Mouse (Mus musculus) kidney, adult 2 months (tissue): ENCODE measurements around the gene Ddx18. TPM values are rescaled to one million over a fixed set of nuclear protein-coding genes. Genes with fewer than 3 reads are reported as not detected.

Source experiments
- DNase-seq: peaks from one replicate; pipeline ENCODE4 v3.0.0; 2021
- H3K27ac ChIP-seq: fragments of 200-500 bp; 2 replicates; pipeline ENCODE4 v1.5.1; 2012; ENCODE audit warnings: low read depth, low read length, control low read depth, inconsistent platforms; ENCODE audit not compliant: insufficient read depth
- H3K27me3 ChIP-seq: fragments of 200-500 bp; replicated peaks from 2 replicates; pipeline ENCODE4 v1.6.1; 2012; ENCODE audit warnings: mild to moderate bottlenecking, moderate library complexity, low read length, inconsistent platforms; ENCODE audit not compliant: control insufficient read depth, insufficient read depth
- H3K36me3 ChIP-seq: fragments of 200-500 bp; 2 replicates; pipeline ENCODE4 v1.6.1; 2012; ENCODE audit warnings: mild to moderate bottlenecking, moderate library complexity, low read length, inconsistent platforms; ENCODE audit not compliant: control insufficient read depth, insufficient read depth
- H3K4me1 ChIP-seq: fragments of 200-500 bp; 2 replicates; pipeline ENCODE4 v1.6.1; 2011; ENCODE audit warnings: low read length; ENCODE audit not compliant: control insufficient read depth, insufficient read depth
- H3K4me3 ChIP-seq: fragments of 200-500 bp; 2 replicates; pipeline ENCODE4 v1.5.1; 2011; ENCODE audit warnings: mild to moderate bottlenecking, low read depth, low read length, control low read depth; ENCODE audit not compliant: insufficient read depth
- CTCF ChIP-seq: fragments of 200-500 bp; conservative IDR thresholded peaks from 2 replicates; pipeline ENCODE4 v1.5.1; 2011; ENCODE audit warnings: low read depth, mild to moderate bottlenecking, control low read depth, low read length, moderate library complexity, mixed read lengths; ENCODE audit not compliant: insufficient read depth, insufficient read length
- POLR2A ChIP-seq: fragments of 200-500 bp; IDR thresholded peaks from one replicate; pipeline ENCODE4 v1.6.1; 2011; ENCODE audit warnings: low read depth, low read length, control low read depth
- WGBS: fragments of 180-500 bp; shearing (Covaris S2); methylation state at CpG from one replicate; pipeline ENCODE4 v1.1.7; 2018; 5-methylcytosine and 5-hydroxymethylcytosine counted together
- polyA plus RNA-seq: library from polyadenylated mRNA; depleted of rRNA; stranded (reverse); fragments of >200 nt; gene quantifications from 2 replicates; pipeline ENCODE4 v1.2.3, GENCODE M21; 2012; rRNA removed

Ddx18 gene
- polyA plus RNA-seq, 1 experiment: 42.4 TPM

DNA sequence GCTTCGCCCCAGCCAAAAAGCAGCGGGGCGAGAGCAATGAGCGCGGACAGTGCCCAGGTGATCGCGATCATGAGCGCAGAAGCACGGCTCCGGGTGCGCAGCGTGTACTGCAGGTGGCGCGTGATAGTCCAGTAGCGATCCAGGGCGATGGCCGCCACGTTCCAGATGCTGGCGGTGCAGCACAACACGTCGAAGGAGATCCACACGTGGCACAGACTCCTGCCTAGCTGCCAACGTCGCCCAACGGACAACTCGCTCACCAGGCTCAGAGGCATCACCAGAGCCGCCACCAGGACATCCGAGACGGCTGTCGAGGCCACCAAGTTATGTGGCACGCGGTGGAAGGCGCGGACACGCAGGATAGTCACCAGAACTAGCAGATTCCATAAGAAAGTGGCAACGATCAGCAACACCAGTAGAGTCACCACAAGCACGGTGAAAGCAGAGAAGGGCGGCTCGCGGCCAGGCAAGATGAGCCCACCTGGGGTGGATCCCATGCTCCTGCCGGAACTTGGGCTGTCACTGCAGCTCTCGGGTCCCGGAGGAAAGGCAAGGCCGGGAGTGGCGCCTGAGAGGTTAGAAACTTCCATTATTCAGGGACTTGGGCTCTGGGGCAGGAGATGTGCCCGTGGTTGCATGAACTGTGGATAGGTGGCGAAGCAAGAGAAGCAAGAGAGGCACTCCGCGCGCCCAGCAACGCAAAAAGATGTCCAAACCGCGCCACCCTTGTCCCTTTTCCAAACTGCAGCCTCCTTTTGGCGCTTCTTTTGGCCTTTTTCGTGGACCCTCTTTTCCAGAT is 40.0 kb downstream of the Ddx18 start:
- Histone ChIP-seq H3K4me1 (no peaks in the 10 kb centered on the region), H3K4me3 (no peak overlapping the region), H3K36me3 (no peaks in the 10 kb centered on the region), H3K27ac (no peak overlapping the region), H3K27me3 (no peaks in the 10 kb centered on the region)
- no peak for DNase-seq
- WGBS: 10% methylated on average over 55 of the region's 55 CpGs
- no peak for TF ChIP-seq CTCF
- TF ChIP-seq POLR2A: no peak

DNA sequence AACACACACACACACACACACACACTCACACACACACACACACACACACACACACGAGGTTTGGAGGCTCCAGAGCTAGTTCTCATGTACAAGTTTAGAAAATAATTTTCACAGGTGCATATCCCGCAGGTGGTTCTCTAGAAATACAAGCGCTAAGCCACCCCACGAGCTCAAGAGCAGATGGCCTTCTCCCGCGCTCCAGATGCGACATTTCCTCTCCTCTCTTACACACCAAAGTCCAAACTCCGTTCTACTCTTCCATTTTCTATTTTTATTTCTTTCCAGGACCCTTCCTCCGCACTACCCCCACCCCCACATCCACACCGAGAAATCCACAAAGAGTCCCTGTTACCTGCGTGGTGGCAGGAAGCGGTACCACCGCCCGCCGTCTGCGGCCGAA is 40.7 kb downstream of the Ddx18 start:
- Histone ChIP-seq H3K4me1 (no peaks in the 10 kb centered on the region), H3K27ac (no peak overlapping the region), H3K4me3 (no peak overlapping the region), H3K27me3 (no peaks in the 10 kb centered on the region), H3K36me3 (no peaks in the 10 kb centered on the region)
- 42% methylated on average over 17 of the region's 17 CpGs for WGBS
- no peak for TF ChIP-seq CTCF
- no peak for TF ChIP-seq POLR2A
- DNase-seq: no peak

DNA sequence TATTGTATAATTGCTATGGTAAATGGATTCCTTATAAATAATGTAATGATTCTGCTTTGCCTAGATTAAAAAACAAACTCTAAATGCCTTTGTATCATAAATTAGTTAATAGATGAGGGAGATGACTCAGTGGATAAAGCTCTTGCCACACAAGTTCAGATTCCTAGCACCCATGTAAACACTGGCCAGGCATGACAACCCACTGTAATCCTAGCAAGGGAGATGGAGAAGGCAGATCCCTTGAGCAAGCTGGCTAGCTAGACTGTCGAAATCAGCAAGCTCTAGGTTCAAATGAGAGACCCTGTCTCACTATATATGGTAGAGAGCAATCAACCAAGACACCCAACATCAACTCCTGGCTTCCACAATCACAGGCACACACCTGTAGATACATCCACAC is 49.2 kb downstream of the Ddx18 start:
- H3K36me3 ChIP-seq: no peaks in the 10 kb centered on the region
- H3K27me3 ChIP-seq: no peaks in the 10 kb centered on the region; the same call in 1 of the 2 replicates
- TF ChIP-seq POLR2A: no peak
- no peak for TF ChIP-seq CTCF
- H3K27ac ChIP-seq: no peak overlapping the region
- no peaks in the 10 kb centered on the region for H3K4me1 ChIP-seq
- WGBS: 68% methylated on average over 1 of the region's 1 CpGs
- H3K4me3 ChIP-seq: no peak overlapping the region
- no peak for DNase-seq

DNA sequence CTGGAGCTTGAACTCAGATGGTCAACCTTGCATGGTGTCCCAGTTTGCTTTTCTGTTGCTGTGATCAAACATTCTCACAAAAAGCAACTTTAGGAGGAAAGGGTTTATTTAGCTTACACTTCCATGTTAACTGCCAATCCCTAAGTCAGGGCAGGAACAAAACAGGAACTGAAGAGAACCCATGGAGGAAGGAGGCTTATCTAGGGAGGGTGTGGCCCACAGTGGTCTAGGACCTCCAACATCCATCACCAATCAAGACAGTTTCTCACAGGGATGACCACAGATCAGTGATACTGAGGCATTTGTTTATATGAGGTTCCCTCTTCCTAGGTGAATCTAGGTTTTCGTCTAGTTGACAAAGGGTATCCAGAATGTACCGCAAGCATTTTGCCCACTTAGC is 55.8 kb downstream of the Ddx18 start:
- H3K4me1 ChIP-seq: no peaks in the 10 kb centered on the region
- no peak overlapping the region for H3K27ac ChIP-seq
- no peak overlapping the region for H3K4me3 ChIP-seq
- no peaks in the 10 kb centered on the region for H3K27me3 ChIP-seq
- no peak for DNase-seq
- no peaks in the 10 kb centered on the region for H3K36me3 ChIP-seq
- TF ChIP-seq POLR2A (no peak), CTCF (no peak)
- WGBS: 95% methylated on average over 2 of the region's 2 CpGs

DNA sequence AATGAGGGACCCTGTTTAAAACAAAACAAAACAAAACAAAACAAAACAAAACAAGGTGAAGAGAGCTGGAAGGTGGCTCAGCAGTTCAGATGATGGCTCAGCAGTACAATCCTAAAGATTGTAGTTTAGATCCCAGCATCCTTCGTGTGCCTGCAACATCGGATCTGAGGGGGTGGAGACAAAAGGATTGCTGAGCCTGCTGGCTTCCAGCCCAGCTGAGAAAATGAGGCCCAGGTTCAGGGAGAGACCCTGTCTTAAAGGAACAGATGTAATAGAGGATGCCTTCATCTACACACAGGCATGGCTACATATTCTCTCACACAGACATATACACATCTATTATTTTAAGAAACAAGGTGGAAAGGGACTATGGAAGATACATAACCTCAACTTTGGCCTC is 56.6 kb downstream of the Ddx18 start:
- TF ChIP-seq POLR2A (no peak), CTCF (no peak)
- Histone ChIP-seq H3K27me3 (no peaks in the 10 kb centered on the region), H3K4me3 (no peak overlapping the region), H3K4me1 (no peaks in the 10 kb centered on the region), H3K36me3 (no peaks in the 10 kb centered on the region), H3K27ac (no peak overlapping the region)
- 27% methylated on average over 2 of the region's 2 CpGs for WGBS
- no peak for DNase-seq

DNA sequence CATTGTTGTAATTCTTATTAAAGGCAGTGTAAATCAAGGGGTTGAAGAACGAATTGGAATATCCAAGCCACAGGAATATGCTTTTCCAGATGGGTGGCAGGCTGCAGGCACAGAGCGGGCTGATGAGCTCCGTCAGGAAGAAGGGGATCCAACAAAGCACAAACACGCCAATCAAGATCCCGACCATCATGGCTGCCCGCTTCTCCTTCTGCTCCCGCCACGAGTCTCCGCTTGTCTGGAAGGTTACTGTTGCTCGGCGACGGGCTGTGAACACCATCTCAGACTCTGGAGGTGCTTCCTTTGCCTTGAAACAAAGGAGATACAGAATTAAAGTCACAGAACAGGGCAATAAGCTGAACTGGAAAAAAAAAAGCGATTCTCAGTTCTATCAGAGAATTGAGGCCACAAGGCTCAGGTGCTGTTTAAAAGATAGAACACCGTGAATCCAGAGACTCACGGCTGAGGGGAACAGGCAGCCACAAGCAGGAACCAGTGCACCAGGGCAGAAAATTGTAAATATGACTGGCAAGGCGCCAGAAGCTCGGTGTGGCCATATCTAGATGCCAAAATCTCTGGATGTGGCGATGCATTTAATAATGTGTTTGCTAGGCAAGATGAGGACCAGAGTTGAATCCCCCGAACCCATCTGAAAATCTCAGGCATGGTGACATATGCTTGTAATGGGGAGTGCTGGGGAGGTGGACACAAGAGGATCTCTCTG is 57.2 kb downstream of the Ddx18 start:
- DNase-seq: no peak
- no peak for TF ChIP-seq POLR2A
- TF ChIP-seq CTCF: no peak
- Histone ChIP-seq H3K27ac (no peak overlapping the region), H3K27me3 (no peaks in the 10 kb centered on the region), H3K4me3 (no peak overlapping the region), H3K4me1 (no peaks in the 10 kb centered on the region), H3K36me3 (no peaks in the 10 kb centered on the region)
- 84% methylated on average over 19 of the region's 19 CpGs for WGBS

DNA sequence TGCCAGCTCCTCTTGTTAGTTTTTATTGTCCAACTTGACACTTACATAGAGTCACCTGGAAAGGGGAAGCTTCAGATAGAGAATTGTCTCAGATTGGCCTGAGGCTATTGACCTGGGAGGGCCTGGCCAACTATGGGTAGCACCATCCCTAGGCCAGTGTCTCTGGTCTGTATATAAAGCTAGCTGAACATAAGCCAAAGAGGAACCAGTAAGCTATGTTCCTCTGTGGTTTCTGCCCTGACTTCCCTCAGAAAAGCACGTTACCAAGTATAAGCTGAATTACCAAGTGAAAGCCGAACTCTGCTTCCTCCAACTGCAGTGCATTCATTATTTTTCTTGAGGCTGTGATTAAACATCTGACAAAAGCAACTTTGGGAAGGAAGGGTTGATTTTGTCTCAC is 59.1 kb downstream of the Ddx18 start:
- DNase-seq: no peak
- Histone ChIP-seq H3K27me3 (no peaks in the 10 kb centered on the region), H3K36me3 (0 out of 2 replicates have a peak, but pooled peaks cover 1% of the 10 kb centered on the region), H3K27ac (no peak overlapping the region), H3K4me3 (no peak overlapping the region), H3K4me1 (no peaks in the 10 kb centered on the region)
- 86% methylated on average over 2 of the region's 2 CpGs for WGBS
- TF ChIP-seq CTCF (no peak), POLR2A (no peak)

Other genes with a start within 250 kb of the Ddx18 start
- 42.0 and 43.8 TPM in 2 replicates for gene Insig2, start 235.4 kb downstream of the Ddx18 start, polyA plus RNA-seq
- 9.4 and 10.2 TPM in 2 replicates for gene Ccdc93, start 136.9 kb downstream of the Ddx18 start, polyA plus RNA-seq
- gene Htr5b, start 39.5 kb downstream of the Ddx18 start, polyA plus RNA-seq: not detected in 2 replicates